Mouse (Mus musculus): ENCODE measurements around the gene Il20rb. TPM values are rescaled to one million over a fixed set of nuclear protein-coding genes. Genes with fewer than 3 reads are reported as not detected.

Il20rb gene
- polyA plus RNA-seq, 1 experiment: 1.4 TPM

DNA sequence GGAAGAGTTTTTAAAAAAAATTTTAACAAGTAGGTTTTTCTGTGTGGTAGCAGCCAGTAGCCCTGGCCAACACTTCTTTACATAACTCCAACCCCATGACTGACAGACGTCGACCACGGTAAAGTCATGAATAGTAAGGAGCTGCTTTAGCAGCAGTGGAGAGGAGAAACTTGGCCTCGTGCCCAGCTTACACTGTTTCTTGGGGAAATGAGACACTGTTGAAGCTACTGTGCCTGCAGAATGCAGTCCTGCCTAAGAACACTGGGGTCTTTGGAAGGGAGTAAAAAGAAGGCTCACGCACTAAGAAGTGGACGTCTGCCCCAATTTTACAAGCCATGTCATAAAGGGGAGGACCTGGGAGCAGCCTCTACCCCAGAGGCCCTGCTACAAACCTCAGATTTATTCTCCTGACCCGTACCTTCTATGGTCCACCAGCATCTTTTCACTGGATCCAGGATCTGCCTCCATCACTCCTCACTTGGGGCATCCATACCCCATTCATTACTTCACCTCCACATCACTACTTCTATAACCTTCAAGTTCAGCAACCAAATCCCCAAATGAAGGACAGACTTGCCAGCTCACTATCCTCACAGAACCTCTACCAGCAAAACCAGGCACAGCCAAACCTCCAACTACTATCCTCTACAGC, 71.1 kb downstream of the Il20rb start:
- DNase-seq: peak; percentile 32
- WGBS: 28% methylated on average over 7 of the region's 7 CpGs

More for the DNA sequence above, 71.1 kb downstream of the Il20rb start:
- Histone ChIP-seq H3K27me3 (replicated peaks; ENCODE audit: control insufficient read depth, insufficient read depth, low read length) (no peaks in the 10 kb centered on the region), H3K27ac (ENCODE audit: insufficient read depth, low read depth, low read length) (no peak overlapping the region), H3K4me3 (ENCODE audit: insufficient read depth, low read depth, low read length) (no peak overlapping the region), H3K4me1 (ENCODE audit: control insufficient read depth, insufficient read depth, low read length) (no peaks in the 10 kb centered on the region), H3K36me3 (ENCODE audit: control insufficient read depth, insufficient read depth, low read length) (no peaks in the 10 kb centered on the region)
- TF ChIP-seq POLR2A (IDR thresholded peaks at IDR 0.05; ENCODE audit: low read depth, low read length) (no peak), CTCF (conservative IDR thresholded peaks at IDR 0.05; ENCODE audit: insufficient read depth, insufficient read length, low read depth, low read length) (no peak)

Other genes with a start within 250 kb of the Il20rb start
- 3.1 and 5.7 TPM in 2 replicates for gene Nck1, start 59.3 kb upstream of the Il20rb start, polyA plus RNA-seq (2012; rRNA removed)
- 2.1 and 2.3 TPM in 2 replicates for gene Slc35g2, start 84.3 kb upstream of the Il20rb start, polyA plus RNA-seq (2012; rRNA removed)
- 3.4 and 5.1 TPM in 2 replicates for gene Stag1, start 111.0 kb upstream of the Il20rb start, polyA plus RNA-seq (2012; rRNA removed)